Mouse (Mus musculus): ENCODE data around the gene Ankrd50. TPM values are rescaled to one million over a fixed set of nuclear protein-coding genes. Genes with fewer than 3 reads are reported as not detected.
A peak's percentile ranks its signal among the peaks of the same experiment; 100 is the strongest.

The Ankrd50 gene
- polyA plus RNA-seq, 1 experiment from 2014 or later: 16.7 TPM

GRCm38 (mm10) chr3:38459507-38460249 is 25.0 kb downstream of the Ankrd50 start:
- no peak for DNase-seq (ENCODE audit: low spot score)
- H3K27ac ChIP-seq: no peak overlapping the region
- WGBS: 78% methylated on average over 5 of the region's 5 CpGs
- H3K4me1 ChIP-seq: no peaks in the 10 kb centered on the region
- no peaks in the 10 kb centered on the region for H3K27me3 ChIP-seq (ENCODE audit: low read depth, poor library complexity, severe bottlenecking)
- H3K9me3 ChIP-seq (replicated peaks): no peaks in the 10 kb centered on the region
- no peak overlapping the region for H3K4me3 ChIP-seq
- peaks cover 92% of the 10 kb centered on the region for H3K36me3 ChIP-seq

- H3K27ac ChIP-seq: no peak overlapping the region
- no peak for DNase-seq (ENCODE audit: low spot score)
- 96% methylated on average over 14 of the region's 14 CpGs for whole genome bisulfite sequencing
- H3K36me3 ChIP-seq: peaks cover 93% of the 10 kb centered on the region
- H3K4me1 ChIP-seq: 0 out of 2 replicates have a peak, but pooled peaks cover 2% of the 10 kb centered on the region
- no peaks in the 10 kb centered on the region for H3K27me3 ChIP-seq (ENCODE audit: low read depth, poor library complexity, severe bottlenecking)
- H3K4me3 ChIP-seq: no peak overlapping the region
- H3K9me3 ChIP-seq (replicated peaks): no peaks in the 10 kb centered on the region
Observed at GRCm38 (mm10) chr3:38457041-38457440, 27.6 kb downstream of the Ankrd50 start.

- DNase-seq (ENCODE audit: low spot score): no peak
- WGBS: 72% methylated on average over 9 of the region's 9 CpGs
- H3K27ac ChIP-seq: no peak overlapping the region
- H3K4me3 ChIP-seq: no peak overlapping the region
- H3K4me1 ChIP-seq: 0 out of 2 replicates have a peak, but pooled peaks cover 4% of the 10 kb centered on the region
- peaks cover 63% of the 10 kb centered on the region for H3K36me3 ChIP-seq
- H3K27me3 ChIP-seq (ENCODE audit: low read depth, poor library complexity, severe bottlenecking): no peaks in the 10 kb centered on the region
- no peaks in the 10 kb centered on the region for H3K9me3 ChIP-seq (replicated peaks)
Observed at GRCm38 (mm10) chr3:38452199-38452598, 32.4 kb downstream of the Ankrd50 start.

- WGBS: 91% methylated on average over 9 of the region's 9 CpGs
- no peak for DNase-seq (ENCODE audit: low spot score)
Observed at GRCm38 (mm10) chr3:38446586-38446985, 38.1 kb downstream of the Ankrd50 start.

GRCm38 (mm10) chr3:38443875-38444274 is 40.8 kb downstream of the Ankrd50 start:
- no peak for DNase-seq (ENCODE audit: low spot score)
- WGBS: 62% methylated on average over 4 of the region's 4 CpGs
- no peak overlapping the region for H3K27ac ChIP-seq
- H3K27me3 ChIP-seq (ENCODE audit: low read depth, poor library complexity, severe bottlenecking): no peaks in the 10 kb centered on the region
- H3K36me3 ChIP-seq: no peaks in the 10 kb centered on the region
- no peak overlapping the region for H3K4me3 ChIP-seq
- H3K9me3 ChIP-seq (replicated peaks): no peaks in the 10 kb centered on the region
- H3K4me1 ChIP-seq: no peaks in the 10 kb centered on the region

More at GRCm38 (mm10) chr3:38446586-38446985, 38.1 kb downstream of the Ankrd50 start:
- H3K27ac ChIP-seq: no peak overlapping the region
- H3K27me3 ChIP-seq (ENCODE audit: low read depth, poor library complexity, severe bottlenecking): no peaks in the 10 kb centered on the region
- no peak overlapping the region for H3K4me3 ChIP-seq
- no peaks in the 10 kb centered on the region for H3K4me1 ChIP-seq
- H3K36me3 ChIP-seq: peaks cover 11% of the 10 kb centered on the region
- no peaks in the 10 kb centered on the region for H3K9me3 ChIP-seq (replicated peaks)

- no peak overlapping the region for H3K4me3 ChIP-seq
- H3K9me3 ChIP-seq (replicated peaks): no peaks in the 10 kb centered on the region
- DNase-seq (ENCODE audit: low spot score): no peak
- no peaks in the 10 kb centered on the region for H3K36me3 ChIP-seq
- H3K27me3 ChIP-seq (ENCODE audit: low read depth, poor library complexity, severe bottlenecking): no peaks in the 10 kb centered on the region
- no peaks in the 10 kb centered on the region for H3K4me1 ChIP-seq
- 78% methylated on average over 7 of the region's 7 CpGs for WGBS
- no peak overlapping the region for H3K27ac ChIP-seq
Observed at GRCm38 (mm10) chr3:38440564-38440991, 44.1 kb downstream of the Ankrd50 start.

- Histone ChIP-seq H3K4me3 (no peak overlapping the region), H3K4me1 (peaks cover 5% of the 10 kb centered on the region; the same call in 1 of the 2 replicates), H3K36me3 (no peaks in the 10 kb centered on the region), H3K27me3 (ENCODE audit: low read depth, poor library complexity, severe bottlenecking) (no peaks in the 10 kb centered on the region), H3K27ac (no peak overlapping the region), H3K9me3 (replicated peaks) (no peaks in the 10 kb centered on the region)
- no peak for DNase-seq (ENCODE audit: low spot score)
- WGBS: 92% methylated on average over 3 of the region's 3 CpGs
Observed at GRCm38 (mm10) chr3:38436596-38436995, 48.0 kb downstream of the Ankrd50 start.

- 92% methylated on average over 6 of the region's 6 CpGs for WGBS
- H3K4me3 ChIP-seq: no peak overlapping the region
Observed at GRCm38 (mm10) chr3:38435828-38436227, 48.8 kb downstream of the Ankrd50 start.

GRCm38 (mm10) chr3:38434486-38434885 is 50.2 kb downstream of the Ankrd50 start:
- no peak for DNase-seq (ENCODE audit: low spot score)

More at GRCm38 (mm10) chr3:38435828-38436227, 48.8 kb downstream of the Ankrd50 start:
- DNase-seq (ENCODE audit: low spot score): no peak
- H3K4me1 ChIP-seq: peaks cover 5% of the 10 kb centered on the region; the same call in 1 of the 2 replicates
- no peak overlapping the region for H3K27ac ChIP-seq
- H3K27me3 ChIP-seq (ENCODE audit: low read depth, poor library complexity, severe bottlenecking): no peaks in the 10 kb centered on the region
- H3K9me3 ChIP-seq (replicated peaks): no peaks in the 10 kb centered on the region
- H3K36me3 ChIP-seq: no peaks in the 10 kb centered on the region

GRCm38 (mm10) chr3:38433495-38434464 is 50.9 kb downstream of the Ankrd50 start:
- 20% methylated on average over 11 of the region's 11 CpGs for WGBS

More at GRCm38 (mm10) chr3:38434486-38434885, 50.2 kb downstream of the Ankrd50 start:
- H3K36me3 ChIP-seq: no peaks in the 10 kb centered on the region
- H3K4me3 ChIP-seq: no peak overlapping the region
- H3K27me3 ChIP-seq (ENCODE audit: low read depth, poor library complexity, severe bottlenecking): no peaks in the 10 kb centered on the region
- no peaks in the 10 kb centered on the region for H3K9me3 ChIP-seq (replicated peaks)
- H3K27ac ChIP-seq: no peak overlapping the region
- WGBS: 95% methylated on average over 2 of the region's 2 CpGs
- peaks cover 5% of the 10 kb centered on the region; the same call in 1 of the 2 replicates for H3K4me1 ChIP-seq

GRCm38 (mm10) chr3:38431461-38431860 is 53.2 kb downstream of the Ankrd50 start:
- no peaks in the 10 kb centered on the region for H3K27me3 ChIP-seq (ENCODE audit: low read depth, poor library complexity, severe bottlenecking)
- H3K27ac ChIP-seq: no peak overlapping the region
- no peaks in the 10 kb centered on the region for H3K36me3 ChIP-seq
- WGBS: 85% methylated on average over 5 of the region's 5 CpGs
- peaks cover 5% of the 10 kb centered on the region; the same call in 1 of the 2 replicates for H3K4me1 ChIP-seq
- DNase-seq (ENCODE audit: low spot score): no peak
- H3K9me3 ChIP-seq (replicated peaks): no peaks in the 10 kb centered on the region
- no peak overlapping the region for H3K4me3 ChIP-seq

More at GRCm38 (mm10) chr3:38433495-38434464, 50.9 kb downstream of the Ankrd50 start:
- peaks cover 5% of the 10 kb centered on the region; the same call in 1 of the 2 replicates for H3K4me1 ChIP-seq
- H3K4me3 ChIP-seq: no peak overlapping the region
- no peaks in the 10 kb centered on the region for H3K36me3 ChIP-seq
- no peaks in the 10 kb centered on the region for H3K27me3 ChIP-seq (ENCODE audit: low read depth, poor library complexity, severe bottlenecking)
- no peaks in the 10 kb centered on the region for H3K9me3 ChIP-seq (replicated peaks)
- peak overlapping the region; percentile 25; the same call in 1 of the 2 replicates for H3K27ac ChIP-seq
- no peak for DNase-seq (ENCODE audit: low spot score)

- Histone ChIP-seq H3K27me3 (ENCODE audit: low read depth, poor library complexity, severe bottlenecking) (no peaks in the 10 kb centered on the region), H3K36me3 (no peaks in the 10 kb centered on the region), H3K27ac (no peak overlapping the region), H3K4me3 (no peak overlapping the region), H3K4me1 (peaks cover 5% of the 10 kb centered on the region; the same call in 1 of the 2 replicates), H3K9me3 (replicated peaks) (no peaks in the 10 kb centered on the region)
- WGBS: 80% methylated on average over 6 of the region's 6 CpGs
- no peak for DNase-seq (ENCODE audit: low spot score)
Observed at GRCm38 (mm10) chr3:38431042-38431441, 53.6 kb downstream of the Ankrd50 start.

Measured in limb, embryonic 10.5 days (tissue).